Mouse (Mus musculus): ENCODE measurements around the gene Tex29.

Gene Tex29

DNA sequence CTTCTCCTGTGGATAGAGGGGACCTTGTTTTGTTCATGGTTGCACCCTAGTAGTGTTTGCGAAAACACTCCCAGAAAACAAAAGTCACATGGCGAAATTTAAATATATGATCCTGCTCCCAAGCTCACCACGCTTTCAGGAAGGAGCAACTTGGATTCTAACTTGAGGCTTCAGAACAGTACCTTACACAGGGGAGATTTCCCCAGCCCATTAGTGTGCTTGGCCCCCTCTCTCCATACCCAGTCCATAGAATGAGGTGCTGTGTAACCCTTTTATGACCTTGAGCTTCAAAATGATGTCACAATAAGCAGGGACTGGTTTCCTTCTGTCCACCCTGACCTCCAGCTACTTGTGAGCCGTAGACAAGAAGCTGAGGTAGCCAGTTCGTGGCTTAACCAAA, at the start of gene Tex29:
Tex29 (plus strand) TSS at position 301 of the 400 bp plus-strand sequence.
- no peak for DNase-seq

GRCm38 (mm10) chr8:11794956-11795355, 45.3 kb upstream of the Tex29 start:
- no peak for DNase-seq

GRCm38 (mm10) chr8:11797128-11797527, 43.1 kb upstream of the Tex29 start:
- DNase-seq: no peak

DNA sequence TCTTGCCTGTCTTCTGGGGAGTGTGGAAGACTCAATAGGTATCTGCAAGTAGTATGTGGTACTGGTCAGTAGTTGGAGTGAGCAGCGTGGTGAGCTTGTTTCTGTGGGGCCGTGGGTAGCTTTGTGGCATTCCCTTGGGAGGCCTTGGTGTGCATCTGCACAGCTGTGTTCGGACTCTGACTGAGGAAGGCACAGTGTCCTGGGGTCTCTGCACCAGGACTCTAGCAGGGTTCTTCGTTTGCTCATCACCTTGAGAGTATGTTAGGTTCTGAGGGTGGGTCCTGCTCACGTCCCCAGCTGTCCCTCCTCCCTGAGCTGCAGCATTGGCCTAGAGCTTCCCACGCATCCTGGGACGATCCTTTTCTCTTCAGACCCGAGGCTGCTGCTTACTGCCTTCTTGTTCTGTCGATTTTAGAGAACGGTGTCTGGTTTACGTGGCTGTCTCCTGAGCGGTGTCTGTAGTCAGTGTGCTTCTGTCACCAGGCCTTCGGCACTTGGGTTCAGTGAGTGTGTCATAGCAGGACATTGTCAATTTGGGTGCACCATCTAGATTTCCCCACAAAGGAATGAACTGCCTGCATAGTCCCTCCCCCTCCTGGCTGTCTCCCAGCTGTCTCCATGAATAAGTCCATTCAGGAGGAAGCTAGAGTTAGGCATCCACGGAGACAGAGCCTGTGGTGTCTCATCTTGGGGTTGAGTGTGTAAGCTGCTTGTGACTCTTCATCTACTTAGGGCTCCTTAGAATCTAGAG, 42.4 kb upstream of the Tex29 start:
- DNase-seq: peak in 1 of 2 experiments; percentile 21

DNA sequence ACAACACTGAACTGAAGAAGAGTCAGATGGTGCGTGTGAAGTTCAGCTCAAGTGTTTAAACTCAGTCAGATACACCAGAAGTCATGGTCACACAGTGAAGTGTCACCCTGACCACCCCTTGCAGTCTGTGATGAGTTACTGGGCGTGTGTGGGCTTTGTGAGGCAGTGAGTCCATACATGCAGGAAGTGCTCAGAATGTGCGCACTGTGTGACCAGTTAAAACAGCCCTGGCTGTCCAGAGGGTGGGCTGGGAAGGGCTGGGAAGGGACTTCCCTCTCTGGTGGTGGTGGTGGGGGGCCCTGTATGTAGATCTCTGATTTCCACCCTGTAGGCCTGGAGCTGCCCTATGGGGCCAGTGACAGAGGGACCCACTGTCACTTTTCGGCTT, 41.8 kb upstream of the Tex29 start:
- DNase-seq: no peak

DNA sequence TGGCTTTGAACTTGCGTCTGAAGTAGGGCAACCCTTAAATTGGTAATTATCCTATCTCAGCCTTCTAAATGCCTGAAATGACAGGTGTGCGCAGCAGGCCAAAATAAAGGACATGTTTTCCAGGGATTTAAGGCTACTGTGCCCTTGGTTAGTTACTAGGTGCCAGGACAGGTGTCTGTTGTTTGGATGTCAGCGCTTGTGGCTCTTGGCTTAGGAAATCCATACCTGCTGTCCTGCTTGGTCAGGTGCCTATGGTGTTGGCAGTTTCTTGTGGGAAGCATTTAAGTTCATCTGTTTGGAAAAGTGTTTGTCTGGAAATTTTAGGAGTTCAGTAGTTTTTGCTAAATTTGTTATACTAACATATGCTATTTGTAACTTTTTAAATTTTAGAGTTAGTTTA, 41.2 kb upstream of the Tex29 start:
- no peak for DNase-seq

DNA sequence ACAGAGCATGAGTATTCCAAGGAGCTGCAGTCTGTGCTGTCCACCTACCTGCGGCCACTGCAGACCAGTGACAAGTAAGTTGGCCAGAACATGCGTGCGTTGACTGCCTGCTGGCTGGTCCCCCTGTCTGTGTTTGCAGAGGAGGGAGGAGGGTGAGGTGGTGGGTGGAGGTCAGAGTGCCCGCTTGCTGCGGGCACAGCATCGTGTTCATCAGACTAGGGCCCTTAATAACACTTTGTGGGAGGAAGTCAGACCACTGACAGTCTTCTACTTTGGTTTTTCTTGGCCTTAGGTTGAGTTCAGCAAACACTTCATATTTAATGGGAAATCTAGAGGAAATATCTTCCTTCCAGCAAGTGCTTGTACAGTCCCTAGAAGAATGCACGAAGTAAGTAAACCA, 39.8 kb upstream of the Tex29 start:
- DNase-seq: no peak

DNA sequence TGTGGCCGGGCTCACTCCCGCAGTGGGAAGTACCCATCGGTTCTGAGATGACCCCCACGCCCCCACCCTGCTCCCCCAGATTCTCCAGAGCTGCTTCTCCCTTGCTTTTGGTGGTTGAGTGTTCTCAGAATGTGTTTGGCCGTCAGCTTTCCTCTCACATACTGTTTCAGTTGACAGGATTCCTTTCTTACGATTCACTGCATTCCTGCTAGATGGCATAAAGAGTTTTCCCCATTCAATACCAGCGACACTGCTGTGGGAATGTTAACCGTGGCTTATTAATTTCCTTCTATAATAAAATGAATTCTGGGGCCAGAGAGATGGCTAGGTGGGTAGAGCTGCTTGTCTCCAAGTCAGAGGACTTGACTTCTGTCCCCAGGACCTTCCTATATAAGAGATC, 38.7 kb upstream of the Tex29 start:
- DNase-seq: no peak

- no peak for DNase-seq
Measured at GRCm38 (mm10) chr8:11804914-11805313, 35.4 kb upstream of the Tex29 start.

DNA sequence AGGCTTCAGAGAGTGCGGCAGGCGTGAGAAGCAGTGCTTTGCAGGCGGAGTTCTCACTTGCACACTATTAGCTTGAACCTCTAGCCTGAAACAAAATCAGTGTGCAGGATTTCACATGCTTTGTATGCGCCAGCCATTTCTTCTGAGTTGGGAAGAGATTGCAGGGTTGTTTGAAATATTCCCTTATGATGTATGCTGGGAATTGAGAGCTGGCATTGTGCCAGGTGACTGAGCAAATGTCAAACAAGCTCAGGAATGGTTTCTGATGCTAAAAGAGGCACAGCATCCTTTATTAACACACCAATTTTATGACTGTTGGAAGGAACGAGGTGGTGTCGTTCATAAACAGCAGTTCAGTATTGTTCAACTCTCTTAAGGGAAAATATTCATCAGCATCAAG, 34.0 kb upstream of the Tex29 start:
- DNase-seq: no peak

DNA sequence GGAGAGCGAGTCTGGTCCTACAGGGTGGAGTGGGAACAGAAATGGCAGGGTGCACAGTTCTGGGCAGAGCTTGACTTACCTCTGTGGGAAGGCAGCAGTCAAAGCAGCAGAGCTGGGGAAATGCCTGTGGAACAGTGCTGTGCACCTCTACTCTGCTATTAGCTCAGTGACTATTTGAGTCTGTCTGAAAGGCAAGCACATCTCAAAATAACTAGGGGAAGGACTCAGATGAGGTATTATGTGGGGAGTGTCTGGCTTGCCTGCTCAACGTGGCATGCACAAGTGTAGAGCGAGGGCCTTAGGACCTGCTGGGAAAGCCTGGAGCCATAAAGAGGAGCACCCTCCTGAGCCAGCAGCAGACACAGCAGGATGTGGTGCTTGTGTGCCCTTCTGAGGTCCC, 32.9 kb upstream of the Tex29 start:
- no peak for DNase-seq

DNA sequence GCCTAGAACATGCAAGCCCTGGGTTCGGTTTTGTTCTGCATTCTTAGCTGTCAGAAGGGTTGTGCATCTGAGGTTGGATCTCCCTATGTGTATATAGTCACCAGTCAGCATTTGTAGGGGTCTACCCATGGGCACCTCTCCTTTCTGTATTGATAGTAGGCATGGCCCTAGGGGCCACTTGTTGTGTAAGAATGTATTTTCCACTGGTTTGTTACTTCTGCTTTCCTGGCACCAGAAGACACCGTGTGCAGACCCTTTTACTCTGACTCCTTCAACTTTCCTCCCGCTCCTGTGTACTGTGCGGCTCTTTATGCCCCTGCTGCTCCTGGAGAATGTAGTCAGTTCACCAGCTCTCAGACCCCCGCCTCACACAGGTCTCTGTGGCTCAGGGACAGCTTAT, 32.2 kb upstream of the Tex29 start:
- DNase-seq: no peak

- no peak for DNase-seq
Measured at GRCm38 (mm10) chr8:11810426-11810825, 29.8 kb upstream of the Tex29 start.

- no peak for DNase-seq
Measured at GRCm38 (mm10) chr8:11813801-11814200, 26.5 kb upstream of the Tex29 start.

- peak in 1 of 2 experiments; percentile 18 for DNase-seq
Measured at GRCm38 (mm10) chr8:11815206-11815605, 25.1 kb upstream of the Tex29 start.

DNA sequence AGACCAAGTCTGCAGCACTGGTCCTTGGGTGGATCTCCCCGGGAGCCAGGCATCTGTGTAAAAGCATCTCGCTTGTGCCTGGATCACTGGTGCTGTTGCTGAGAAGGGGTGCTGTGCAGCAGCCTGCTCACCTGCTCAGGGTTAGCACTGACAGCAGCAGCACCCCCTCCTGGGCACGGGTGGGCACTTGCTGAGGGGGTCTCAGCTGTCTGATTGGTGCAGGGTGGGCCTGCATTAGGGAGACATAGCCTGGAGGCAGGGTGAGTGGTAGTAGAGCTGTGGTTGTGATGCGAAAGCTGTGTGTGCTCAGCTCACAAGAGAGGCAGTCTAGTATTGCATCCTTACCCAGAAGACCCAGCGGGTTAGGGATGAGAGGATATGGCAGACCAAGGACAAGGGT, 20.1 kb upstream of the Tex29 start:
- no peak for DNase-seq

DNA sequence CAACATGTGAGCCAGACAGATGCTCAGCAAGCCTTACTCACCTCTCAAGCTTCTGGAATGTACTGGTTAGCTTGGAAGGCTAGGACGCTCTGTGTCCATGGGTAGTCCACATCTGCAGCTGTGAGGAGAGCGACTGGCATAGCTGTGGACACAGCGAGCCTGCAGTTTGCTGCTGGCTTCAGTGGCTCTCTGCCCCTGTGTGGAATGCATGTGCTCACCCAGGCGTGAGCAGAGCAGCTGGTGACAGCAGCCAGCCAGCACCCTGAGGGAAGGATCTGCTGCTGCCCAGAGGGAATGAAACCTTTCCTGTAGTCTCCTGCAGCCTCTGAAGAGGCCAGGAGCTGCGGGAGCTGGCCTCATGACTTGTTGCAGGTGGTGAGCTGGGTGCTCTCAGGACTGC, 19.7 kb upstream of the Tex29 start:
- no peak for DNase-seq

- no peak for DNase-seq
Measured at GRCm38 (mm10) chr8:11821451-11822206, 18.6 kb upstream of the Tex29 start.

GRCm38 (mm10) chr8:11822550-11823060, 17.7 kb upstream of the Tex29 start:
- DNase-seq: no peak

DNA sequence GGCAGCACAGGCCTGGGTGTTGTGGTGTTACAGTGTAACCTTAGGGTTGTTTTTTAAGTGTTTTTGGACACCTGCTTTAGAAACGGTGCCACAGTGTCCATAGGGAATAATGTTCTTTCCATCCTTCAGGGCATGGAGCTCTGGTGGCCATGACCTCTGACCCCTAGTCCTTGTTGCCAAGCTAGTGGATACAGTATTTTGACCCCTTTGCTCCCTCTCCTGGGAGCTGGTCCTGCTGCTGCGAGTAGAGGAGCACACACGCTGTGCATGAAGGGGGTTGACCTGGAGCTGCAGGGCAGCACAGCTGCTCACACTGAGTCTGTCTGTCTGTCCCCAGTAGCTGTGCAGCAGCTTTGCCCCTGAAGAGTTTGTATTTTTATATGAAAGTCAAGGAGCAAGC, 14.5 kb upstream of the Tex29 start:
- no peak for DNase-seq

DNA sequence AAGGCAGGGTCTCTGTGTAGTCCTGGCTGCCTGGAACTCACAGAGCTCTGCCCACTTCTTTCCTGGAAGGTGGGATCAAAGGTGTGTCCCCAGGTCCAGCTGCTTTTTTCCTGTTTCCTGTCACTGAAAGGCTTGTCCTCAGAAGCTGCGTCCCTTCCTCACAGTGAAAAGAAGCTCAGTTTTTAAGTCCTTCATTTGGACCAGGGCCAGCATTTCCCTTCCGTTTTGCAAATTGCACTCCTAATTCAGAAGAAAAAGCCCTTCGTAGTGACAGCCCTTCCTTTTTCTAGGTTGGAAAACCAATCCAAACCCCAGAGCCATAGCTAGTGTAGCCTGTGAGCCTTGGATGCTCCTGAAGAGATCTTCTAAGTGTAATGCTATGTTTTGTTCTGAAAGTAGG, 13.0 kb upstream of the Tex29 start:
- peak in 1 of 2 experiments; percentile 41 for DNase-seq

DNA sequence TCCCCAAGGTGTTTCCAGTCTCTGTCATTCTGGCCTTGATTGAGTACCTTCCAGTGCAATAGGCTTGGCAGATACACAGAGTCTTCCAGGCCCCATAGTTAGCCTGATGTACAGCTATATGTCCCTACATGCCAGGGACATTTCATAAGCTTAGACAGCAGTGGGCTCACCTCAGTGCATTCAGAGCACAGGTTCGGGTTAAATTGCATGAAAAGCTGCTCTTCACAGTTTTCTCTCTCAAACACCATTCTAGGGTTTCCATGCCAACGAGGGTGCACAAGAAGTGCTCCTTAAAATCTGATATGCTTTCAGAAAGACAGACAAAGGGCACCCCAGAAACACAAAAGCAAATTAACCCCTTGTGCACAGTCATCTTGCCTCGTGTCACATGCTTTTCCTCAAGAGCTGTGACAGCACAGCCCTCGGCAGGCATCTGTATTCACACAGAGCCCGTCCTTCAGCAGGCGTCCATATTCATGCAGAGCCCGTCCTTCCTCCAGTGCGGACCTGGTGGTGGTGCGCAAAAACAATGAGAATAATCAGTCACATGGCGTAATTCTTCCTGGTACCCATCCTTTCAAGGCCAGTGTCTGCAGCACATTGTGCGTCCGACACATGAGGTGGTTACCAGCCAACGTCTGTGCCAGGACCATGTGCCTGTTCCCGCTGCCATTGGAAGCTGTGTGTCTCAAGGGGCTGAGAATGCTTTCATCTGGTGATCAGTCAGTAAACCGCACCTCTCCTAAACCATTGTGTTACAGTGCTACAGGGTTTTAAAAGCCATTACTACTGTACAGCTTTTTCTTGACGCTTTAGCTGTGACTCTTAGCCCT, 9.8 kb upstream of the Tex29 start:
- no peak for DNase-seq

DNA sequence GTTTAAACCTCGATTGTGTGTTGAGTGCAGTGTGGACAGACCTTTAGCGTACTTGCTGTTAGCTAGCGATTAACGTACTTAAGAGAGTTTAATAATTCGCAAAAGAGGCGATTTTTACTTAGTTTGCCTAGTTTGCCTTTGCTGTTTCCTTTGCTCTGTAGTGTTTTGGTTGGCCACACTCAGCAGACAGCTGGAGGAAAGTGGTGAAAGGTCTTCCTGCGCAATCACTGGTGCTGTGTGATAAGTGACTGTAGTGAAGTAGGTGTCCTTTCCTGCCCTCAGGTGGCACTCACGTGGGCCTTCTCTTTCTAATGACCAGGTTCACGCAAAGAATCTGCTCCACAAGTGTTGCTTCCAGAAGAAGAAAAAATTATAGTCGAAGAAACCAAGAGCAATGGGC, 9.1 kb upstream of the Tex29 start:
- DNase-seq: no peak
